Mouse (Mus musculus) C2C12 (cell line): Measurements from ENCODE around the gene Sgk1.

Experiments used
- CTCF ChIP-seq: IDR thresholded peaks from one replicate; pipeline ENCODE4 v1.5.1; 2011; ENCODE audit not compliant: control insufficient read depth, insufficient read depth, insufficient read length
- MYOD1 ChIP-seq: IDR thresholded peaks from one replicate; pipeline ENCODE4 v1.6.1; 2011; ENCODE audit warnings: low read depth; ENCODE audit not compliant: control insufficient read depth, insufficient read length

DNA sequence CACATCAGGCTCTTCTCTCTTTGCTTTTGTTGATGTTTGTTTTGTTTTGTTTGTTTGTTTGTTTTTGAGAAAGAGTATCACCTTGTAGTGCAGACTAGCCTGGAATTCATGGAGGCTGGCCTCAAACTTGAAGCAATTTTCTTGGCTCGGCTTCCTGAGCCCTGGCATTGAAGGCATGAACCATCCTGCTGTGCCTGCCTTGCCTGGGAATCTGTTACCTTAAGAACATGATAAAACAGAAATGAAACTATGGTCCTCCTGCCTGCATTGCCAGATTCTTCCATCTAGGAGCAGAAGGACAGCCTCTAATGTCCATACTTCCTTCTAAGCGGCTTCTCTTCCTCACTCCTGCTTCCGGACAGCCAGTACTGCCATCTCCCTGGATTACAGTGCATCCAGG lies 17.4 kb downstream of the Sgk1 start:
- TF ChIP-seq CTCF (no peak), MYOD1 (no peak)
